Comparison of ENCODE assay signal across 8 mouse cellular contexts in the genomic region with DNA sequence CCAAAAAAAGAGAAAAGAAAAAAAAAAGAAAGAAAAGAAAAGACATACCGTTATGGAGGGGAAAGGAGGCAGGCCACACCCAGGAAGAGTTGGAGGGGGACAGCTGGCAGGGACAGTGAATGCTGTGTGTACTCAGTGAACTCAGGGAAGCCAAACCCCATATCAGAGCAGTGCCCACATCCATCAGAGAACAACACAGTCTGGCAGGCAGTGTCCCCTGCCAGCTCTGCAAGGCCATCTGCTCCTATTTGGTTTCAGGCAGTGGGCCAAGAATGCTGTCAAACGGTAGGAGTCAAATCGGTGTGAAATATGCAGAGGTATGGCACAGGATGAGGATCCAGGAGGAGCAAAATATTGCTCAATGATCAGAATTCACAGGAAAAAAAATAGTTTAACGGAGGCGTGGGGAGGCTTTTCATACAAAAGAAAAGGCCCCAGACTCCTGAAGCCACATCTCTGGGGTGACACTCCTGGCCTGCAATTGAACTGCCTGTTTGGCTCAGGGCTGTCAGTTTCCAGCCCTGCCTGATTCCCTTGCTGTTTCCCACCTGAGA. TPM values are rescaled to one million over a fixed set of nuclear protein-coding genes. Genes with fewer than 3 reads are reported as not detected.
A peak's percentile ranks its signal among the peaks of the same experiment; 100 is the strongest.
DNase-seq lines count a peak whose midpoint lies in the region; ATAC-seq and TF ChIP-seq lines count a peak whose summit lies in the region.

No protein-coding gene starts in this region.

- H3K27me3 ChIP-seq in forebrain, embryonic 14.5 days (replicated peaks; ENCODE audit: control insufficient read depth, insufficient read depth, low read length), result no peaks in the 10 kb centered on the region
- H3K27me3 ChIP-seq in hindbrain, postnatal 0 days (ENCODE audit: insufficient read depth, low read length), result no peaks in the 10 kb centered on the region
- H3K27me3 ChIP-seq in myocyte (ENCODE audit: control insufficient read depth, insufficient read depth, insufficient read length), result no peaks in the 10 kb centered on the region
- H3K27me3 ChIP-seq in intestine, embryonic 15.5 days (replicated peaks), result no peaks in the 10 kb centered on the region

- peak; percentile 98 for ATAC-seq in forebrain, embryonic 14.5 days
- ATAC-seq in hindbrain, postnatal 0 days, result peak; percentile 93
- no peak for ATAC-seq in intestine, embryonic 15.5 days

- H3K79me2 ChIP-seq in myocyte (ENCODE audit: control insufficient read depth, insufficient read depth), result no peaks in the 10 kb centered on the region

- no peak overlapping the region for H3K4me3 ChIP-seq in forebrain, embryonic 14.5 days (ENCODE audit: low read depth, low read length)
- no peak overlapping the region for H3K4me3 ChIP-seq in hindbrain, postnatal 0 days (ENCODE audit: low read length)
- no peak overlapping the region for H3K4me3 ChIP-seq in myocyte
- H3K4me3 ChIP-seq in intestine, embryonic 15.5 days (replicated peaks), result no peak overlapping the region

- H3K4me1 ChIP-seq in forebrain, embryonic 14.5 days (ENCODE audit: control insufficient read depth, insufficient read depth, low read length), result no peaks in the 10 kb centered on the region
- no peaks in the 10 kb centered on the region for H3K4me1 ChIP-seq in hindbrain, postnatal 0 days (ENCODE audit: insufficient read depth, low read length)
- no peaks in the 10 kb centered on the region for H3K4me1 ChIP-seq in intestine, embryonic 15.5 days (replicated peaks)

- no peaks in the 10 kb centered on the region for H3K36me3 ChIP-seq in forebrain, embryonic 14.5 days (ENCODE audit: control insufficient read depth, insufficient read depth, low read length)
- H3K36me3 ChIP-seq in hindbrain, postnatal 0 days (ENCODE audit: insufficient read depth, low read length), result no peaks in the 10 kb centered on the region
- no peaks in the 10 kb centered on the region for H3K36me3 ChIP-seq in myocyte (ENCODE audit: control insufficient read depth, insufficient read depth)
- H3K36me3 ChIP-seq in intestine, embryonic 15.5 days, result no peaks in the 10 kb centered on the region

- H3K9ac ChIP-seq in forebrain, embryonic 14.5 days (ENCODE audit: low read length), result no peak overlapping the region
- H3K9ac ChIP-seq in hindbrain, postnatal 0 days (replicated peaks; ENCODE audit: low read length), result no peak overlapping the region
- H3K9ac ChIP-seq in intestine, embryonic 15.5 days, result no peak overlapping the region

- no peak overlapping the region for H3K4me2 ChIP-seq in forebrain, embryonic 14.5 days (ENCODE audit: low read length)
- no peak overlapping the region for H3K4me2 ChIP-seq in hindbrain, postnatal 0 days (ENCODE audit: low read depth, low read length)
- H3K4me2 ChIP-seq in myocyte (ENCODE audit: low read depth), result no peak overlapping the region
- no peak overlapping the region for H3K4me2 ChIP-seq in intestine, embryonic 15.5 days (replicated peaks)

- no peak for TF ChIP-seq CTCF in hindbrain, postnatal 0 days (IDR thresholded peaks at IDR 0.05; ENCODE audit: low read depth)

- WGBS in forebrain, embryonic 14.5 days, result 53% methylated on average over 5 of the region's 5 CpGs
- WGBS in hindbrain, postnatal 0 days, result 24% methylated on average over 5 of the region's 5 CpGs
- 66% methylated on average over 5 of the region's 5 CpGs for WGBS in intestine, embryonic 15.5 days

- TF ChIP-seq POLR2A in myocyte (IDR thresholded peaks at IDR 0.05; ENCODE audit: insufficient read length, low read depth), result no peak

- DNase-seq in 3134 (ENCODE audit: extremely low read depth, insufficient read length, low spot score) (peak; percentile 58), NIH3T3 (ENCODE audit: low read depth) (peak; percentile 62)
- peak; percentile 90 for DNase-seq in forebrain, embryonic 14.5 days (ENCODE audit: low spot score)
- peak; percentile 89 for DNase-seq in hindbrain, postnatal 0 days (ENCODE audit: low spot score)
- no peak for DNase-seq in lung, postnatal 4 days
- DNase-seq in lung, postnatal 10 days, result no peak

- peak overlapping the region; percentile 68; the same call in 1 of the 2 replicates for H3K27ac ChIP-seq in forebrain, embryonic 14.5 days (ENCODE audit: low read depth, low read length)
- H3K27ac ChIP-seq in hindbrain, postnatal 0 days, result peak overlapping the region; percentile 67
- no peak overlapping the region for H3K27ac ChIP-seq in intestine, embryonic 15.5 days

- H3ac ChIP-seq in myocyte (ENCODE audit: control insufficient read depth, insufficient read length), result no peak overlapping the region

- no peaks in the 10 kb centered on the region for H3K9me3 ChIP-seq in forebrain, embryonic 14.5 days (replicated peaks; ENCODE audit: control insufficient read depth, low read length)
- H3K9me3 ChIP-seq in hindbrain, postnatal 0 days (ENCODE audit: low read length), result no peaks in the 10 kb centered on the region
- no peaks in the 10 kb centered on the region for H3K9me3 ChIP-seq in intestine, embryonic 15.5 days

TF ChIP-seq in myocyte, 11 proteins besides CTCF, POLR2A, EP300 and RAD21:
- TF ChIP-seq TCF12 (IDR thresholded peaks at IDR 0.05; ENCODE audit: insufficient read depth, poor library complexity, severe bottlenecking) (peak; percentile 15), MYOD1 (IDR thresholded peaks at IDR 0.05; ENCODE audit: control insufficient read depth in 1 of 3, insufficient read length in 2 of 3, low read depth in 2 of 3) (peak in 2 of 3 experiments; percentile 45 to 77), SRF (IDR thresholded peaks at IDR 0.05; ENCODE audit: control insufficient read depth, insufficient read length, low read depth) (peak; percentile 29), USF1 (IDR thresholded peaks at IDR 0.05; ENCODE audit: low read depth) (no peak), MYOG (IDR thresholded peaks at IDR 0.05; ENCODE audit: control insufficient read depth in 1 of 3, insufficient read depth in 1 of 3, insufficient read length in 2 of 3, low read depth in 2 of 3) (peak in 2 of 3 experiments; percentile 37 to 83)

RNA-seq across cellular contexts. Expression of a gene that starts 10.1 kb away (rescaled TPM):
- 7.4 and 11.1 TPM in 2 replicates for polyA plus RNA-seq in forebrain, embryonic 14.5 days (2014; fragmentation: Nextera tagmentation; extraction: Ambion mirVana)
- total RNA-seq in hindbrain, postnatal 0 days (2014; rRNA removed), result 78.3 and 87.5 TPM in 2 replicates
- 33.8 and 39.7 TPM in 2 replicates for polyA plus RNA-seq in hindbrain, postnatal 0 days (2015; fragmentation: Nextera tagmentation; extraction: Ambion mirVana)
- 1.3 TPM for polyA plus RNA-seq in myocyte (2012; fragmentation: generic; extraction: Trizol)
- 0.50 and 1.1 TPM in 2 replicates for polyA plus RNA-seq in intestine, embryonic 15.5 days (2015; fragmentation: Nextera tagmentation; extraction: Ambion mirVana)

RNA-seq across cellular contexts. Expression of a gene that starts 41.3 kb away (rescaled TPM):
- 0.16 and 0.36 TPM in 2 replicates for polyA plus RNA-seq in forebrain, embryonic 14.5 days (2014; fragmentation: Nextera tagmentation; extraction: Ambion mirVana)
- 0.21 and 0.90 TPM in 2 replicates for total RNA-seq in hindbrain, postnatal 0 days (2014; rRNA removed)
- 0.41 and 0.42 TPM in 2 replicates for polyA plus RNA-seq in hindbrain, postnatal 0 days (2015; fragmentation: Nextera tagmentation; extraction: Ambion mirVana)
- 1.3 TPM for polyA plus RNA-seq in myocyte (2012; fragmentation: generic; extraction: Trizol)
- polyA plus RNA-seq in intestine, embryonic 15.5 days (2015; fragmentation: Nextera tagmentation; extraction: Ambion mirVana), result 0.27 and 0.29 TPM in 2 replicates

RNA-seq across cellular contexts. Expression of a gene that starts 41.5 kb away (rescaled TPM):
- polyA plus RNA-seq in forebrain, embryonic 14.5 days (2014; fragmentation: Nextera tagmentation; extraction: Ambion mirVana), result 29.3 and 35.8 TPM in 2 replicates
- total RNA-seq in hindbrain, postnatal 0 days (2014; rRNA removed), result 14.4 and 16.9 TPM in 2 replicates
- 15.4 and 16.3 TPM in 2 replicates for polyA plus RNA-seq in hindbrain, postnatal 0 days (2015; fragmentation: Nextera tagmentation; extraction: Ambion mirVana)
- 26.5 TPM for polyA plus RNA-seq in myocyte (2012; fragmentation: generic; extraction: Trizol)
- polyA plus RNA-seq in intestine, embryonic 15.5 days (2015; fragmentation: Nextera tagmentation; extraction: Ambion mirVana), result 6.4 and 7.0 TPM in 2 replicates

Comparison
In these comparisons a context has a peak if more than half of its experiments do, and no peak if none do; other contexts are left out.
1. DNase-seq: peak in 3134 (single experiment), NIH3T3 (single experiment), forebrain, embryonic 14.5 days (single experiment) and hindbrain, postnatal 0 days (single experiment); none in lung, postnatal 4 days (0 of 2) and lung, postnatal 10 days (single experiment).